Mouse (Mus musculus): ENCODE data around the gene Gm20822. TPM values are rescaled to one million over a fixed set of nuclear protein-coding genes. Genes with fewer than 3 reads are reported as not detected.

Gm20822 gene
- polyA plus RNA-seq (2017; shearing (Covaris generic)): not detected

GRCm38 (mm10) chrY:15884671-15885070 is at the start of gene Gm20822:
Gm20822 (minus strand) TSS chrY:15884771.

Measured in inflammation-experienced regulatory T-cells, adult 16 weeks (primary cell).